Mouse (Mus musculus): Measurements from ENCODE around the gene Krtap19-2.

Gene Krtap19-2

DNA sequence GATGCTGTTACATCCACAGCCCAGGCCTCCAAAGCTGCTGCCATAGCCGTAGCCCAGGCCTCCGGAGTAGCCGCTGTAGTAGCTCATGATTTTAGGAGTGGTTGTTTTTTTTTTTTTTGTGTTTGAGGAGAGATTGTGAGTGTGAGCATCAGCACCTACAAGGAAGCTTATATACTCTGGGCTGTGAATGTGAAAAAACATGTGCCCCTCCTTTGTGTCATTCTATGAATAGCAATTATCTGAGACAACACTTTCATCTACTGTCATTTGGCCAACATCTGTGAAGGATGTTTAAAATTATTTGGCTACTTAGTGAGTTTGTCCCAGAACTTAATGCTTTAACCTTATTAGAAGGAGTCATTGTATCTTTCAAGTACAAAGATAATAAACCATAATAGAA is at the start of gene Krtap19-2:
Krtap19-2 (minus strand) TSS at position 101 of the 400 bp plus-strand sequence.
- DNase-seq (ENCODE audit: low spot score in 2 of 2), result no peak

DNA sequence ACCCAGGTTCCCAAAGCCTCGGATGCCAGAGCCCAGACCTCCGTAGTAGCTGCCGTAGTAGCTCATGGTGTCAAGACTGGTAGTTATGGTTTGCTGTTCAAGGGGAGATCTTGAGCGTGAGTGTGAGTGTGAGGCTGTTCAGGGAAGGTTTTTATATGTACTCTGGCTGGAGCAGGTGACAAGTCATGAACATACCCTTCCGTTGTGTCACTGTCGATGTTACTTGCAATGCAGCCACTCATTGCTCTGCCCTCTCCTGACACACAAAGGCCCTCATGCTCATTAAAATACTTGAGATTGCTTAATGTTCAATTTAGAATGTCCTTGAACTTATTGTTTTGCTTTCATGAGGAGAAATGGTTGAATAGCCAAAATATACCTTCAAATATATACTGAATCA is 22.3 kb upstream of the Krtap19-2 start, which contains the start of gene Krtap19-5:
Krtap19-5 (minus strand) TSS at position 101 of the 400 bp plus-strand sequence.
- no peak for DNase-seq (ENCODE audit: low spot score in 2 of 2)

DNA sequence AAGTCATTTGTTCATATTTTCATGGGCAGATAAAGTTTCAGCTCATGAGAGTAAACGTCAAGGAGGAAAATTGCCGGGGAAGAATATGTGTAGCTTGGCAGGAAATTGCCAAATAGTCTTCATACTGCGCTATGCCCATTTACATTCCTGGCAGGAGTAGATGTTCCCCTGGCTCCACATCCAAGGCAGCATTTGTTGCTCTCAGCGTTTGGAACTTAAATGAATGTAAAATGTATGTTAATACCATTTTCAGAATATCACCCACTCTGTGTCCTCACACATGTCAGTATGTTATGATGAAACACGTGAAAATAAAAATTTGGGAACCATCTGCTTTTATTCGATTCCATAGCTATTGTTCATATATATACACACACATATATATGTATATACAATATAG is 12.8 kb upstream of the Krtap19-2 start:
- DNase-seq (ENCODE audit: low spot score in 2 of 2), result no peak

DNA sequence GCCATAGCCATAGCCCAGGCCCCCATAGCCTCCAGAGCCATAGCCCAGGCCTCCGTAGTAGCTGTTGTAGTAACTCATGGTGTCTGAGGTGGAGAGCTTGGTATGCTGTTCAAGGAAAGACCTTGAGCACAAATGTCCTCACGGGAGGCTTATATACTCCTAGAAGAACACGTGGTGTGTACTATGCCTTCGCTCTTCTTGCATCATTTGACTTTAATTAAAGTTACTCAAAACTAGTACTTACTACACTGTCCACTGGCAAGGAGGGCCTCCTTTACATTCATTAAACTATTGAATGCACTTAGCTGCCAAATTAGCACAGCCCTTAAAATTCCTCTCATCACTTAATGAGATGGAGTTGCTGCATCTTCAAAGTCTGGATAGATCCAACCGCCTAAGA is 10.9 kb upstream of the Krtap19-2 start, which contains the start of gene Krtap19-4:
Krtap19-4 (minus strand) TSS at position 101 of the 400 bp plus-strand sequence.
- no peak for DNase-seq (ENCODE audit: low spot score in 2 of 2)

DNA sequence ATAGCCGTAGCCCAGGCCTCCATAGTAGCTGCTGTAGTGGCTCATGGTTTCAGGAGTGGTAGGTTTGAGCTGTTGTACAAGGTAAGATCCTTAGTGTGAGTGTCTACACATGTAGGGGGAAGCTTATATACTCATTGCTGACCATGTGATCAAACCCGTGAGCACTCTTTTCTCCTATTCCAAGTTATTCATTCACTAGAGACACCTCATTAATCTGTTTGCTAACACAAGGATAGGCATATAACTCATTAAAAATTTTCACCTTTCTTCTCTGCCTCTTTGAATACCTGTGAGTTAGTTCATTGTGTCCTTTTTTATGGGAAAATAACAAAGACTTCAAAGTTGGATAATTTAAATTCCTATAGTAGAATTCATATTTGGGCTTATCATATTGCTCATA is 3.9 kb upstream of the Krtap19-2 start, which contains the start of gene Krtap19-3:
Krtap19-3 (minus strand) TSS at position 101 of the 400 bp plus-strand sequence.
- DNase-seq (ENCODE audit: low spot score in 2 of 2), result no peak

DNA sequence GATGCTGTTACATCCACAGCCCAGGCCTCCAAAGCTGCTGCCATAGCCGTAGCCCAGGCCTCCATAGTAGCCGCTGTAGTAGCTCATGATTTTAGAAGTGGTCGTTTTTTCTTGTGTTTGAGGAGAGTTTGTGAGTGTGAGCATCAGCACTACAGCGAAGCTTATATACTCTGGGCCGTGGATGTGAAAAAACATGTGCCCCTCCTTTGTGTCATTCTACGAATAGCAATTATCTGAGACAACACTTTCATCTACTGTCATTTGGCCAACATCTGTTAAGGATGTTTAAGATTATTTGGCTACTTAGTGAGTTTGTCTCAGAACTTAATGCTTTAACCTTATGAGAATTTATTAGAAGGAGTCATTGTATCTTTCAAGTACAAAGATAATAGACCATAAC is 4.8 kb downstream of the Krtap19-2 start, which contains the start of gene Krtap19-1:
Krtap19-1 (minus strand) TSS at position 101 of the 400 bp plus-strand sequence.
- no peak for DNase-seq (ENCODE audit: low spot score in 2 of 2)

DNA sequence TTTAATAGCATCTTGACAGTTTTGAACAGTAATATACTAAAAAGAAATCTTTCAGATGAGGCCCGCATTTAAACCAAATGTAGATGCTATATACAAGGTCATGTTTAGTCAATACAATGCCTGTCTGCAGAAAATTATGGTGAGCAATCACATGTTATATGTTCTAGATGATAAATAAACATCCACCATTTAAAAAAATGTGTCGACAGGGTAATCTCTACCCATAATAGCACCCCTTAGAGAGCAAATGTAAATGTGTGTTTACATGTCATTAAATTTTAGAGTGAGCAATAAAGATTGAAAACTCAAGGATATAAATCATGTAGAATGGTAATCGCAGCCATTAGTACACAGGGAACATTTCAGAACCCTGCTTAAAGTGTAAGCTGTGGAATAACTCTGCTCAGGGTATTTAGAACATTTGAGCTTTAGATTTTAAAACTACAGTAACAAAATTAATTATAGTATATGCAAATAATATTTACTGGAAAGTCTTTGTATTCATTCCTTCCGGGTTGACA is 9.1 kb downstream of the Krtap19-2 start:
- DNase-seq (ENCODE audit: low spot score in 2 of 2), result no peak

DNA sequence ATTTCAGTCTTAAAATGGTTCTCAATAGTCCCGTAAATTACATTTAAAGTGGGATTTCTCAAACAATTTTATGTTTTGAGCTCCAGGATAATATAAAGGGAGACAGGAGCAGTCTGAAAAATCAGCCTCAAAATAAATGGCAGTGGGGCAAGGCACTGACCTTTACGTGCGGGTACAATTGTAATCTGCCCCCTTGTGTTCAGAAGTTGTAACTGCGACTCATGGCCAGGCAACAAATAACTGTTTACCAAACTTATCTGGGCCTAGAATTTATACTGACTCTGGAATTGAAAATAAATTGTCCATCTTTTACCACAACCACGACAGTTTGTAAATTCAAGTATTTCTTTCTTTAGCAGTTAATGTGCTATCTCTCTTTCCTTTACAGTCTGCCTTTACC is 22.6 kb downstream of the Krtap19-2 start:
- no peak for DNase-seq (ENCODE audit: low spot score in 2 of 2)

DNA sequence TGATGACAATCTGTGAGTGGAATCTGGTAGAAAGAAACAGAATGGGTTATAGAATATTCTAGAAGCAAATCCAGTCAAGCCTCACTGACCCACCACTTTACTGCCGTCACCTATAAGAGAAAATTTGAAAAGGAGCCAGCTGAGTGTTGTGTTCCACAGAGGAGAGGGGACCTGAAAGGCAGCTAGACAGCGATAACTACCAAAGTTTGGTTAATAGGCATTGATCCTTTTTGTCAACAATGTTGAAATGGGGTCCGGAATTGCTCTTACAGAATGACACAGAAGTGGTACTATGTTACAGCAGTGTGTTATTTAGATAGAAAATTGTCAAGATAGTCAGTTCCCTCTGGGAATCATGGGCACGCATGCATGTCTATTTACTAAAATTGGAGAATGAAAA is 25.5 kb downstream of the Krtap19-2 start:
- no peak for DNase-seq (ENCODE audit: low spot score in 2 of 2)

DNA sequence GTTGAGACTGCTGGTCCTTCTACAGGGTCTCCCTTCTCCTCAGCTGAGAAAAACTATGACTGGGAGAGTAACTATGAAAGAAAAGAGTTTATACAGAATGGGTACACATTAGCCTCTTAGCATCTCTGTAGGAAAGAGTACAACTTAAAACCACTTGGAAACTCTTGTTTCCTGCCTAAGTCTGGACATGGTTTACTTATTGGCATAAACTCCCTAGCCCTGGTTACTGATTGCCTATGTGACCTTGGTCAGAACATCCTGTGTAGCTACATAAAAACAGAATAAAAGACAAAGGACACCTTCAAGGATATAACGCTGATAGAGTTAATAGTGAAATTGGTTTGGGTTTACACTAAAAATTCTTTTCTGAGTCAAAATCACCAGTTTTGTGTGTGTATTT is 26.7 kb downstream of the Krtap19-2 start:
- no peak for DNase-seq (ENCODE audit: low spot score in 2 of 2)

DNA sequence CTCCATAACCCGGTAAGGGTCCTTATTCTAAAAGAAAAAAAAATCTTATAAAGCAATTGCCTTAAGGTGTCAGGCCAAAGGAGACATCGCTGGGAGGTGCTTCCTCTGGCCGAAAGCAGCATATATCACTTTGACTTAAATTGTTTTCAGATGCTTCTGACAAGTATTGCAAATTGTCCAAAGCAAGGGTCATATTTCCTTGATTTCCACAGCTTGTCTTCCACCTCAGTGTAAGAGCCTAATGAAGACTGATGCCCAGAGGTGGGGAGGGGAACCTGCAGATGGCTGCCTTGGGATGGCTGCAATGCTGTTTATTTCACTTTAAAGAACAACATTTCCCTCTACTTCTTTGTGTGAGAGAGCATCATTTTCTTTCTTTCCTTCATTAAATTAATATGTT is 47.1 kb downstream of the Krtap19-2 start:
- DNase-seq (ENCODE audit: low spot score in 2 of 2), result no peak

DNA sequence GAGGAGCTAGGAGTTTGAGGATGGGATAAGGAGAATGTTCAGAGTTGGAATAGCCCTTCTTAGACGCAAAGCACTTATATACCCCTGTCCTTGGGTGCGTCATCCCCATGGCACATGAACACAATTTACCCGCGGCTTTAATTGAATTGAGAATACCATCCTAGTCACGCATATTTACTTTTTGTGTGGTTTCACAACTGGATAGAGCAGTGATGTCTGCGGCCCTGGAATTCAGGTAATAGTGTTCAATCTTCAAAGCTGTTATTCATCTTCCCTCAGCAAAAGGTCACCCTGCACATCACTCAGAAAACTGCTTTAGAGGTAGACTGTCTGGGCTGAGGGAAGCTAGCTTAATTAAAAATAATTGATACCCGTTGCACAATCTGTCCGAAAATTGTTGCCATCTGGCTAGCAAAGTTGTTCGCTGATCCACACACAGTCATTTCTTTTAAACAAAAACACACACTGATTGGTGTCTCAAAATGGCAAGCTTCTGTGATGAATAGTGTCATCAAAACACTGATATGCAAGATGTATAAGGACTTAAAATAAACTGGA is 47.9 kb downstream of the Krtap19-2 start, which contains the start of gene Krtap14:
Krtap14 (minus strand) TSS at position 51 of the 558 bp plus-strand sequence.
- no peak for DNase-seq (ENCODE audit: low spot score in 2 of 2)

DNA sequence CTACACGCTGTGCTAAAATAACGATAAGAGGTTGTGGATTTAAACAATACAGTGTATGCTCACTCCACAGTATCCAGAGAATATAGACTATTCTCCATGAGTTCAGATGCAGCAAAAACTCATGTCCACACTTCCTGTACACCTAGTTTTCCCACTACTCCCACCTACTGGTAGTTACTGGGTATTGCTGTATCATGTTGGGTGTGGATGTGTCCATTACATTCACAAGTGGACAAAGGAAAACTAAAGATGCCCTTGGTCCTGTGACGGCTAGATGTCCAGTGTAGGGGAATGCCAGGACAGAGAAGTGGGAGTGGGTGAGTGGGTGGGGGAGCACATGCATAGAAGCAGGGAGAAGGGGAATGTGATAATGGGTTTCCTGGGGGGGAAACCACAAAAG is 50.3 kb downstream of the Krtap19-2 start:
- no peak for DNase-seq (ENCODE audit: low spot score in 2 of 2)

Data from spleen, postnatal 10 days (tissue).